Mouse (Mus musculus) stomach, embryonic 16.5 days (tissue): Measurements from ENCODE around the gene Ngfr. TPM values are rescaled to one million over a fixed set of nuclear protein-coding genes. Genes with fewer than 3 reads are reported as not detected.

Source experiments
- ATAC-seq: fragments of 200-750 bp; cut with Nextera tagmentation; 2 replicates; pipeline ENCODE4 v1.8.0; 2017; ENCODE audit warnings: moderate number of reproducible peaks, moderate TSS enrichment; ENCODE audit not compliant: insufficient read depth, low FRiP score
- H3K27ac ChIP-seq: fragments of 300-500 bp; sonication (generic); 2 replicates; pipeline ENCODE4 v1.5.1; 2014; ENCODE audit warnings: low read length
- H3K27me3 ChIP-seq: fragments of 300-500 bp; sonication (generic); 2 replicates; pipeline ENCODE4 v1.6.1; 2014; ENCODE audit warnings: low read length, control low read depth, mixed read lengths; ENCODE audit not compliant: control insufficient read depth, insufficient read depth
- H3K36me3 ChIP-seq: fragments of 300-500 bp; sonication (generic); 2 replicates; pipeline ENCODE4 v1.6.1; 2014; ENCODE audit warnings: low read length; ENCODE audit not compliant: control insufficient read depth, insufficient read depth
- H3K4me1 ChIP-seq: fragments of 300-500 bp; sonication (generic); 2 replicates; pipeline ENCODE4 v1.6.1; 2014; ENCODE audit warnings: low read length, control low read depth, mixed read lengths; ENCODE audit not compliant: control insufficient read depth, insufficient read depth
- H3K4me2 ChIP-seq: fragments of 300-500 bp; sonication (generic); 2 replicates; pipeline ENCODE4 v1.6.1; 2014; ENCODE audit warnings: low read depth, low read length, mixed read lengths
- H3K4me3 ChIP-seq: fragments of 300-500 bp; sonication (generic); replicated peaks from 2 replicates; pipeline ENCODE4 v1.5.1; 2014; ENCODE audit warnings: mild to moderate bottlenecking, low read length
- H3K9ac ChIP-seq: fragments of 300-500 bp; sonication (generic); 2 replicates; pipeline ENCODE4 v1.6.1; 2014; ENCODE audit warnings: low read length
- H3K9me3 ChIP-seq: fragments of 300-500 bp; sonication (generic); replicated peaks from 2 replicates; pipeline ENCODE4 v1.6.1; 2016; ENCODE audit warnings: low read length, control low read depth; ENCODE audit not compliant: control insufficient read depth
- WGBS: fragments of 180-500 bp; shearing (Covaris S2); extraction: QIAGEN DNeasy Blood & Tissue Kit; methylation state at CpG from one replicate; pipeline ENCODE4 v1.1.7; 2014; 5-methylcytosine and 5-hydroxymethylcytosine counted together
- polyA plus RNA-seq: library from polyadenylated mRNA; unstranded; fragments of >200 nt; fragmentation: Nextera tagmentation; extraction: Ambion mirVana; gene quantifications from 2 replicates; pipeline ENCODE4 v1.2.1, GENCODE M21; 2015

Ngfr gene
- polyA plus RNA-seq, 1 experiment from 2014 or later: 13.2 TPM

- Histone ChIP-seq H3K4me2 (peak overlapping the region; percentile 48), H3K36me3 (no peaks in the 10 kb centered on the region), H3K27me3 (no peaks in the 10 kb centered on the region), H3K9ac (peak overlapping the region; percentile 43), H3K4me3 (peak overlapping the region; percentile 27), H3K9me3 (no peaks in the 10 kb centered on the region), H3K4me1 (peaks cover 6% of the 10 kb centered on the region; the same call in 1 of the 2 replicates), H3K27ac (no peak overlapping the region)
- WGBS: 1% methylated on average over 13 of the region's 13 CpGs
- peak; percentile 42; the same call in 1 of the 2 replicates for ATAC-seq
Measured at GRCm38 (mm10) chr11:95521563-95521962, 66.0 kb downstream of the Ngfr start.

- H3K27ac ChIP-seq: no peak overlapping the region
- H3K27me3 ChIP-seq: peaks cover 6% of the 10 kb centered on the region
- 6% methylated on average over 27 of the region's 27 CpGs for WGBS
- peak overlapping the region; percentile 34 for H3K4me3 ChIP-seq
- peak overlapping the region; percentile 51; the same call in 1 of the 2 replicates for H3K9ac ChIP-seq
- ATAC-seq: peak; percentile 56; the same call in 1 of the 2 replicates
- no peaks in the 10 kb centered on the region for H3K9me3 ChIP-seq
- peaks cover 8% of the 10 kb centered on the region; the same call in 1 of the 2 replicates for H3K4me1 ChIP-seq
- H3K36me3 ChIP-seq: no peaks in the 10 kb centered on the region
- H3K4me2 ChIP-seq: peak overlapping the region; percentile 48
Measured at GRCm38 (mm10) chr11:95520456-95521072, 67.0 kb downstream of the Ngfr start.

GRCm38 (mm10) chr11:95519996-95520395 lies 67.5 kb downstream of the Ngfr start:
- Histone ChIP-seq H3K4me1 (peaks cover 11% of the 10 kb centered on the region; the same call in 1 of the 2 replicates), H3K27ac (no peak overlapping the region), H3K4me3 (no peak overlapping the region), H3K27me3 (peaks cover 12% of the 10 kb centered on the region), H3K4me2 (no peak overlapping the region), H3K36me3 (no peaks in the 10 kb centered on the region), H3K9ac (no peak overlapping the region), H3K9me3 (no peaks in the 10 kb centered on the region)
- no peak for ATAC-seq
- WGBS: 59% methylated on average over 3 of the region's 3 CpGs

GRCm38 (mm10) chr11:95519299-95519698 lies 68.2 kb downstream of the Ngfr start:
- Histone ChIP-seq H3K4me3 (no peak overlapping the region), H3K27me3 (peaks cover 17% of the 10 kb centered on the region), H3K4me1 (peaks cover 17% of the 10 kb centered on the region; the same call in 1 of the 2 replicates), H3K36me3 (no peaks in the 10 kb centered on the region), H3K4me2 (no peak overlapping the region), H3K27ac (no peak overlapping the region), H3K9ac (no peak overlapping the region), H3K9me3 (no peaks in the 10 kb centered on the region)
- ATAC-seq: no peak
- 68% methylated on average over 10 of the region's 10 CpGs for WGBS

Other genes with a start within 250 kb of the Ngfr start
- gene Slc35b1, start 203.0 kb downstream of the Ngfr start, polyA plus RNA-seq: 91.7 and 98.9 TPM in 2 replicates
- gene Spop, start 173.7 kb downstream of the Ngfr start, polyA plus RNA-seq: 155 and 171 TPM in 2 replicates
- gene Nxph3, start 73.2 kb downstream of the Ngfr start, polyA plus RNA-seq: 0.50 and 0.62 TPM in 2 replicates
- gene Phb, start 79.2 kb upstream of the Ngfr start, polyA plus RNA-seq: 209 and 221 TPM in 2 replicates
- 20.8 and 22.4 TPM in 2 replicates for gene Zfp652, start 124.9 kb upstream of the Ngfr start, polyA plus RNA-seq
- gene B130006D01Rik, start 135.9 kb upstream of the Ngfr start, polyA plus RNA-seq: 1.1 and 1.3 TPM in 2 replicates
- 0.54 and 0.94 TPM in 2 replicates for gene Phospho1, start 236.8 kb upstream of the Ngfr start, polyA plus RNA-seq
- 16.1 and 18.2 TPM in 2 replicates for gene Gngt2, start 249.5 kb upstream of the Ngfr start, polyA plus RNA-seq